Mouse (Mus musculus): ENCODE results near the gene Hmga2.

Gene Hmga2

DNA sequence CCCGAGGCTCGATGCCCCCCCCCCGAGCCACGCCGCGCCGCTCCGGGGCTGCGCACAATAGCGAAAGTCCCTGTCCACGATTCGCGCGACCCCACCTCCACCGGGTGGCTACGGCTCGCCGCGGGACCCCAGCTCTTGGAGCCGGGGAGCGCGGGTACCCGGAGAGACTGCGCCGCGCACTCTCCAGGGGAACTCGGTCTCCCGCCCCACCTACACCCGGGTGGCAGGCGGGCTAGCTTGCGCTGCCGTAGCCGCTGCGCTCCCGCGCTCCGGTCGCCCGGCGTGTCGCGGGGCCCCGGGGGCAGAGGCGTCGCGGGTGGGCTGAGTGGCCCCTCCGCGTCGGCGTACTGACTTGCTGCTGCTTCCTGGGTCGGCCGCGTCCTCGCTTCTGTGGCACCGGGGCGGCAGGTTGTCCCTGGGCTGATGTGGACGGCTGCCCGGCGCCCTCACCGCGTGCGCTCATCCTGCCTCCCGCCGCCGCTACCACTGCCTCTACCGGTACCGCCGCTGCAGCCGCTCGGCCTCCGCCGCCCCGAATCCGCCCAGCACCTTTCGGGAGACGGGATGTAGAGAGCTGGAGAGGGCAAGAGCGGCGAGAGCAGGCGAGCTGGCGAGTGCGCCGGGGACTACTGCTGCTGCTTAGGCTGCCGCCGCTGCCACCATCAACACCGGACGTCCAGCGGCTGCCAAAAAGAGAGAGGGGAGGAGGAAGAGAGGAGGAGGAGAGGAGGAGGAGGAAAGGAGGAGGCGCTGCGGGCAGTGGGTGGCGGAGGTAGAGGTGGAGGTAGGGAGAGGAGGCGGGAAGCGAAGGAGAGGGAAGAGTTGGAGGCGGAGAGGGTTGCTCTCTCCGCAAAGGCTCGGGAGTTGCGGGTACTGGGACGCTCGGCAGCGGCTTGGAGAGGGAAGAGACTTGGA lies at the start of gene Hmga2:
TSS of gene Hmga2 (minus strand) at position 869 of the 915 bp plus-strand sequence.
- DNase-seq (ENCODE audit: low spot score in 2 of 2), result peak in 1 of 2 experiments; percentile 4

DNA sequence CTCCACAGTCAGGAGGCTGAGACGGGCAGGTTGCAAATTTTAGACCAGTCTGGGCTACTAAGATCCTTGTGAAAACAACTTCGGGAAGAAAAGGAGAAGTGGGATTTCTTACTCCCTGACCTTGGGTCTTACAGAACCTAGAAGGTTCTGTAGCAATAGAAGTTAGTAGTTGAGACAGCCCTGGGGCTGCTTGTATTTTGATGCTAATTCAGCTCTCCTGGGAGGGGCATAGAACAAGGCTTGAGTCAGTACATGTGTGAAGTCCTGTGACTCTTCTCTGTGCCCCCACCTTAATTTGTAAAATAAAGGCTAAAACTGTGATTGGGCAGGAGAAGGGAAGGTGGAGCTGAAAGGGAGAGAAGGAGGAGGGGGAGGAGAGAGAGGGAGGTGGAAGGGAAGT lies 46.7 kb upstream of the Hmga2 start:
- DNase-seq (ENCODE audit: low spot score in 2 of 2), result no peak

DNA sequence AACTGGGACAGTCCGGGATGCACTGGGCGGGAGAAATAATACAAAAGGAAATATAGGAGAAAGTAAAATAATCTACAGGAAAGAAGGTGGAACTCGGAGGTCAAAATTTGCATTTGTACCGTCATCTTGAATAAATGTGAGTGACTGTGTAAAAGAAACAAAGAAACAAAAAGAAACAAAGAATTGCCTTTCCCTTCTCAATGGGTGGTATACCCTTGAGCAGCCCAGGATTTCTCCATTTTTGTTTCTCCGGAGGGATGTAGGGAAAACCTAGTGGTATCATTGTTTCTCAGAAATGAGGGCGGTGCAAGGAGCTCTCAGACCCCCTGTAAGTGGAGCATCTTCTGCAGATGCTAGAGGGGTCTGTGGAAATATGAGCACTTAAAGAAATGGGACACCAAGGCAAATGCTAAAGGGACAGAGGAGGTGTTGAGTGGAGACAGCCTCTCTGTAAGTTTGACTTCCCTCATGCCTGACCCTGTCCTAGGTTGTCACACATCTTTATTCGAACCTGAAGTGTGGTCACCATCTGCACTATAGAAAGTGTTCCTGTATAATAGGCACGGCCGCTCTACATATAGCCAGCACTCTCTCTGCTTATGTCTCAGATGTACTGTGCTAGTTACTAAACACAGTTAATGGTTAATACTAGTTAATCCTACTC lies 45.8 kb upstream of the Hmga2 start:
- DNase-seq (ENCODE audit: low spot score in 2 of 2), result no peak

DNA sequence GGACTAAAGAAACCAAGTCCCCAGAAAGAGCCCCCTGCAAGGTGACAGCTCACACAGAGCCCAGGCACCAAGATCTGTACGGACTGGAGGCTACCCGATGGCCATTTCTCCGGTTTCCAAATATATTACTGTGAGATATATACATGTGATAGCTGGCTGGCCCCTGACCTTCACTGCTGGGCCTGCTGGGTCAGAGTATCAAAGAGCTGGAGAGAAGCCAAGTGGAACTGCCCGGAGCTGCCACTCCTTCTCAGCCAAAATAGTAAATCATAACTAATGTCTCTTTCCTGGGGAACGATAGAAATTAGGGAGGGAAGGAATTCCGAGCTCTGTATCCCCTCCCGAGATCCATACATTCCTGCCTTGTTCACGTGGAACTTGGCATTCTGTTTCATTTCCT lies 40.0 kb upstream of the Hmga2 start:
- DNase-seq (ENCODE audit: low spot score in 2 of 2), result no peak

DNA sequence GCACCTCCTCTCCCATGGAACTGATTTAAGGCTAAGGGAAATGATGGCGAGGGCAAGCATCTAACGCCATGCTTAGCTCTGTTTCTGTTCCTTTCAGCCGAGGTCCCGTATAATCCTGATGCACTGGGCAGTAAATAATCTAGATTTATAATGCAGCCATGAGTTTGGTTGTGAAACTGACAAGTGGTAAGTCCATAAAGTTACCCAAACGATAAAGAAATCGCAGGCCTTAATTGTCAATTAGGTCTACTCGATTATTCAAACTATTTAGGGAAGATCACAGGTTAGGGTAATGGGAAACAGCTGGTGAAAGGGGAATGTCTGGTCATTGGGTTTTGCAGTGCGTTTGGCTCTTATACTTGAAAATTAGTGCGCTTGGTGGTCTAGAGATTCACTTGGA lies 37.5 kb upstream of the Hmga2 start:
- no peak for DNase-seq (ENCODE audit: low spot score in 2 of 2)

GRCm38 (mm10) chr10:120512946-120513345 lies 36.7 kb upstream of the Hmga2 start:
- no peak for DNase-seq (ENCODE audit: low spot score in 2 of 2)

DNA sequence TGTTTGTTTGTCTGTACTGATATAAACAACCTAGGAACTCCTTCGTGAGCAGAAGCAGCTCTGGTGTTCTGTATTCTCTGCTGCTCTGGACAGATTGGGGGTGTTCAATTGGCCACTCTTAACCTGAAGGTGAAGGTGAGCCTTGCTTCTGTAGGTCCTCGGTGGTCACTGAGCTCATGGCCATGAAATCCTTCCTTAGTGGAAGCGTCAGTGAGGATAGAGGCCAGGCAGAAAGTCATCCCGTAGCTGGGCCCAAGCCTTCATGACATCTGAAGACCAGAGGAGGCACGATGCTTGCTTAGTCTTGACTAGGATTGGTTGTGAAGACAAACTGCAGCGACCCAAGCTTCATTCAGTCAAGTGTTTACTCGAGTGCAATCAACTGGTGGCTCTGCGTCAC lies 35.9 kb upstream of the Hmga2 start:
- no peak for DNase-seq (ENCODE audit: low spot score in 2 of 2)

DNA sequence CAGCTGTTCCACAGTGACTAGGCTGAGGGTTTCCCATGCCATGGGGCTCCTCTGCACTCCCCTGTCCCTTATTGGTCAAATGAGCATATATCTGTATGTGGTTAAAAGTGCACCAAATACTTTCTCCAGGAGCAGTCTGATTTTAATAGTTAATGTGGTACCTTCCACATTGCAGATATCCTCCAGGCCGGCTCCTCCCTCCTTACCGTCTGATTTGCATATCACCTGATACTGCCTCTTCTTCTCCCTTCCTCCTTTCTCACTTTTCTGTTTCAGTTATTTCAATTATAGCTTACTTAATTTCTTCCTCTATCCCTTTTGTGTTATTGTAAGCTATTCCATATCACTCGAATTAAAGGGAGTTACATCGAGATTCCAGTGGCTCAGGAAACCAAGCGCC lies 27.7 kb upstream of the Hmga2 start:
- DNase-seq (ENCODE audit: low spot score in 2 of 2), result no peak

GRCm38 (mm10) chr10:120500794-120501193 lies 24.5 kb upstream of the Hmga2 start:
- DNase-seq (ENCODE audit: low spot score in 2 of 2), result no peak

- no peak for DNase-seq (ENCODE audit: low spot score in 2 of 2)
These were observed 21.8 kb upstream of the Hmga2 start for GRCm38 (mm10) chr10:120498086-120498485.

GRCm38 (mm10) chr10:120494653-120495052 lies 18.4 kb upstream of the Hmga2 start:
- no peak for DNase-seq (ENCODE audit: low spot score in 2 of 2)

DNA sequence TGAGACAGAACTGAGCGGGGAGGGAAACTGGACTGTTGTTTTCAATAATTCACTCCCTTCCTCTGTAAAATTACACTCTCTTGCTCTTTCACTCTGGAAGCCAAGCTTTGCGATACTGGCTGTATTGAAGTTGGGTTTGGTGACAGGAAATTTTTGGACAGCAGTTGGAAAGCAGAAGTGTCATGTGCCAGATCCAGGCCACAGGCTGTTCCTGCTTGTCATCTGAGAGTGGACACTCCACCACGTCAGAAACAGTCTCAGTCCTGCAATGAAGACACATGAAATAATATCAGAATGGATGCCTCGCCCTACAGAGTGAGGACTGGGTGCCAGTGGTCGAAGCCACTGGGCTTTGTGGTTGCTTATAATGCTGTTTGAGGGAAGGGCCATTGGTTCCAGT lies 15.2 kb upstream of the Hmga2 start:
- DNase-seq (ENCODE audit: low spot score in 2 of 2), result no peak

DNA sequence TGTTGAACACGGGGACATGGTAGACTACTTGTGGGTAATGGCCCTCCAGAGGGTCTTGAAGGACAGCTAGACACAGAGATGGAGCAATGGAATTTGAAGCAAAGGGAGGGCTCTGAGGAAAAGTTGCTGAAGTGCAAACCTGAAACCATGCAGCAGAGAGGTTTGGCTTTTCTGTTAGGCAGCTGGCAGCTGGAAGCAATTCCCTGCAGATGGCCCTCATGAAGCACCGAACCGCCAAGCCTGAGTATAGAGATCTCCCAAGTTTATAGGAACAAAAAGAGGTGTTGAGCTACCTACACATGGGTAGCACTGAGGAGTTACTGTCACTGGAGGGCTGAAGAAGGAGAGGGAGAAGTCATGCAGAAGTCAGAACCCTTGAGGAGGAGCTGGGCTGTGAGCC lies 13.3 kb upstream of the Hmga2 start:
- no peak for DNase-seq (ENCODE audit: low spot score in 2 of 2)

- no peak for DNase-seq (ENCODE audit: low spot score in 2 of 2)
These were observed 12.3 kb upstream of the Hmga2 start for GRCm38 (mm10) chr10:120488526-120488925.

GRCm38 (mm10) chr10:120487881-120488280 lies 11.6 kb upstream of the Hmga2 start:
- DNase-seq (ENCODE audit: low spot score in 2 of 2), result no peak

DNA sequence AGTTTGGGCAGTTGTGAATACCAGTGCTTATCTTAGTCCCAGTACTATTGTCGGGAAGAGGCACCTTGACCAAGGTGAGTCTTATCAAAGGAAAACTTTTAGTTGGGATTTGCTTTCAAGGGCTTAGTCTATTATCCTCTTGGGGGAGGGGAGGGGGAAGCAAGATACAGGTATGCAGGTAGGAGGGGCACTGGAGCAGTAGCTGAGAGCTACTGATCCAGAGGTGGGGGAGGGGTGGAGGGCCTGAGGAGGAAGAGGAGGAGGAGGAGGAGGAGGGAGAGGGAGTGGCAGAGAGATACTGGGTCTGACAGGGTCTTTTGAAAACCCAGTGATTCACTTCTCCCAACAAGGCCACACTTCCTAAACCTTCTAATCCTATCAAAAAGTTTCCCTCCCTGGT lies 9.2 kb upstream of the Hmga2 start:
- no peak for DNase-seq (ENCODE audit: low spot score in 2 of 2)

- DNase-seq (ENCODE audit: low spot score in 2 of 2), result no peak
These were observed 7.9 kb upstream of the Hmga2 start for GRCm38 (mm10) chr10:120484144-120484543.

DNA sequence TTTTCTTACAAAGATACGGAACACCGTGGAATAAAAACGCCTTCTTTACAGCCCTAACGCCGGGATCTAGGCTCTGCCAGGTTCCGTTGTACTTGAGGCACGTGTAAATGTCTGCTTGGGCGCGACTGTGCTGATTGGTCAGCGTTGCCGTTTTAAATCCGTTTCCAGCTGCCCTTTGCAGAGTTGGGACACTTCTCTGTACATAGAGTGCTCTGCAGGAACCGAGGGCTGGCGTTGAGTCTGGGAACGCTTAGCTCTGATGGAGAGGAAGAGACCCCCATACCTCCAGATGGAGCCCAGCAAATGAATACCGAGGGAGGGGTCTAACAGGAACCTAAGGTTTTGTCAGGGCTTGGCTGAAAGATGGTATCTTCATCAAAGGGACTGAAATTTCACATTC lies 1.9 kb upstream of the Hmga2 start:
- DNase-seq (ENCODE audit: low spot score in 2 of 2), result no peak

GRCm38 (mm10) chr10:120477501-120477900 lies 1.2 kb upstream of the Hmga2 start:
- no peak for DNase-seq (ENCODE audit: low spot score in 2 of 2)

DNA sequence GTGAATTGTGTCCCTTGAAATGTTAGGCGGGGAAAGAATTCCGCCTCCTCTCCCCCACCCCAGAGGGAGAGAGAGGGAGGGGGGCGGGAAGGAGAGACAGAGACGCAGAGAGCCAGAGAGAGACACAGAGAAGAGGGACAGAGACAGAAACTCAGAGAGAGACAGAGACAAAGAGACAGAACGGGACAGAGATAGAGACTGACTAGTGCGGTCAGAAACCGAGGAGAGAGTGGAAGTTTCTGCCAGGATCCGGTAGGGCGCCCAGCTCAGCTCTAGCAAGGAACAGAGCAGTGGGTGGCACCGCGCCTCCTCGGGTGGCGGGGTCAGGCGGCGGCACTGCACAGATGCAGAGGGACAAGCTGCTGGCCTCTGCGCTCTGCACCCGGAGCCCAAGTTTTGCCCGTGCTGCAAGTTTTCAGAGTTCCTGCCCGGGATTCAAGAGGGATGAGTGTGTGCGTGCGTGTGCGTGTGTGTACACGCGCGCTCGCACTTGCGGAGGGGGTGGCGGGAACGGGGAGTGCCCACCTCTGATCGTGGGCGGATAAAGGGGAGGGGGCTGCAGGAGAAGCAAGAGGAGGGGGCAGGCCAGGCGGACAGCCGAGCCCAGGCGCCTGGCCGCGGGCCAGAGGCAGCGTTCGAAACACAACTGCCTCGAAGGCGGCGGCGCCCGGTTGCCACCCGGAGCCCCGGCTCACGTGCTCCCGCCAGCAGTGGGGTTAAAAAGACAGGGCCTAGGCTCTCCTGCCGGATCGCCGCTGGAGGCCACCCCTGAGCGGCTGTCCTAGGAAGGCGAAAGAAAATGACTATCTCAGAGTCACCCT lies 457 bp upstream of the Hmga2 start:
- DNase-seq (ENCODE audit: low spot score in 2 of 2), result no peak

GRCm38 (mm10) chr10:120475041-120475541 lies 1.2 kb downstream of the Hmga2 start:
- no peak for DNase-seq (ENCODE audit: low spot score in 2 of 2)

GRCm38 (mm10) chr10:120474301-120474700 lies 2.0 kb downstream of the Hmga2 start:
- no peak for DNase-seq (ENCODE audit: low spot score in 2 of 2)

Data from natural killer cell, adult 2 months (primary cell).